Mouse (Mus musculus) G1E (cell line): ENCODE measurements around the gene Gm4491. TPM values are rescaled to one million over a fixed set of nuclear protein-coding genes. Genes with fewer than 3 reads are reported as not detected.

Source experiments
- ATAC-seq: 2 replicates; pipeline ENCODE4 v1.8.0; 2016; ENCODE audit warnings: mild to moderate bottlenecking; ENCODE audit not compliant: insufficient number of reproducible peaks, poor library complexity, low FRiP score, severe bottlenecking; ENCODE audit errors: extremely low read depth
- DNase-seq: peaks from one replicate; pipeline ENCODE4 v3.0.0; 2012; ENCODE audit warnings: low spot score
- H3K27me3 ChIP-seq: 2 replicates; pipeline ENCODE4 v1.6.1; 2012; ENCODE audit warnings: mild to moderate bottlenecking, low read length, inconsistent platforms; ENCODE audit not compliant: insufficient read depth
- H3K36me3 ChIP-seq: replicated peaks from 2 replicates; pipeline ENCODE3; 2012; ENCODE audit warnings: mild to moderate bottlenecking, inconsistent platforms
- H3K4me1 ChIP-seq: 2 replicates; pipeline ENCODE4 v1.6.1; 2012; ENCODE audit warnings: low read depth, low read length, inconsistent platforms, mixed read lengths; ENCODE audit not compliant: insufficient read depth
- H3K4me3 ChIP-seq: 2 replicates; pipeline ENCODE4 v1.5.1; 2012; ENCODE audit warnings: low read depth, mild to moderate bottlenecking, inconsistent platforms, low read length, moderate library complexity, mixed read lengths
- H3K9me3 ChIP-seq: replicated peaks from 2 replicates; pipeline ENCODE4 v1.6.1; 2012; ENCODE audit warnings: inconsistent platforms
- CTCF ChIP-seq: IDR thresholded peaks from 2 replicates; pipeline ENCODE4 v1.5.1; 2012; ENCODE audit warnings: low read depth, low read length, inconsistent platforms, mixed read lengths
- GATA1 ChIP-seq: IDR thresholded peaks from 2 replicates; pipeline ENCODE4 v1.6.1; 2012; ENCODE audit warnings: borderline replicate concordance, low read length, inconsistent platforms, mixed read lengths
- GATA2 ChIP-seq: IDR thresholded peaks from 2 replicates; pipeline ENCODE4 v1.6.1; 2012; ENCODE audit warnings: low read depth, low read length, inconsistent platforms, borderline replicate concordance
- POLR2AphosphoS5 ChIP-seq: IDR thresholded peaks from 2 replicates; pipeline ENCODE4 v1.6.1; 2012; ENCODE audit warnings: low read depth, low read length, inconsistent platforms; ENCODE audit not compliant: insufficient replicate concordance
- TAL1 ChIP-seq: conservative IDR thresholded peaks from 2 replicates; pipeline ENCODE4 v1.6.1; 2012; ENCODE audit warnings: low read depth, low read length, inconsistent platforms, mixed read lengths
- polyA plus RNA-seq: library from polyadenylated mRNA; stranded (reverse); fragments of >175 nt; gene quantifications from 2 replicates; pipeline ENCODE4 v1.2.3, GENCODE M21; 2012
- total RNA-seq, 2 experiments: library from RNA; stranded (forward) in 1 of 2; stranded (reverse) in 1 of 2; fragments of 200-1000 nt in 1 of 2; fragments of >200 nt in 1 of 2; fragmentation: Nextera tagmentation in 1 of 2; gene quantifications; 2 replicates each; pipeline ENCODE4 v1.2.3; 2014 to 2017

Gm4491 gene
- total and polyA plus RNA-seq, 3 experiments: not detected

GRCm38 (mm10) chr14:57105111-57105510 lies 10.6 kb downstream of the Gm4491 start:
- Histone ChIP-seq H3K27me3 (no peaks in the 10 kb centered on the region), H3K9me3 (peaks cover 7% of the 10 kb centered on the region), H3K4me1 (no peaks in the 10 kb centered on the region), H3K36me3 (no peaks in the 10 kb centered on the region), H3K4me3 (no peak overlapping the region)
- no peak for DNase-seq
- no peak for TF ChIP-seq POLR2AphosphoS5
- TF ChIP-seq TAL1: no peak
- TF ChIP-seq CTCF: no peak
- TF ChIP-seq GATA1: no peak
- TF ChIP-seq GATA2: no peak
- ATAC-seq: no peak

GRCm38 (mm10) chr14:57104106-57105023 lies 11.3 kb downstream of the Gm4491 start, which contains the start of gene Gjb2:
Gene Gjb2 (minus strand): TSS chr14:57104702.
- Histone ChIP-seq H3K36me3 (no peaks in the 10 kb centered on the region), H3K9me3 (peaks cover 7% of the 10 kb centered on the region), H3K4me3 (peak within 1 kb of the TSS; percentile 27; the same call in 1 of the 2 replicates), H3K27me3 (no peaks in the 10 kb centered on the region), H3K4me1 (no peaks in the 10 kb centered on the region)
- no peak for ATAC-seq
- no peak for DNase-seq
- no peak for TF ChIP-seq GATA1
- no peak for TF ChIP-seq GATA2
- no peak for TF ChIP-seq POLR2AphosphoS5
- TF ChIP-seq CTCF: no peak
- no peak for TF ChIP-seq TAL1

- ATAC-seq (no peak), DNase-seq (no peak)
- Histone ChIP-seq H3K4me3 (no peak overlapping the region), H3K36me3 (no peaks in the 10 kb centered on the region), H3K9me3 (peaks cover 7% of the 10 kb centered on the region), H3K4me1 (no peaks in the 10 kb centered on the region), H3K27me3 (no peaks in the 10 kb centered on the region)
- TF ChIP-seq GATA1: no peak
- no peak for TF ChIP-seq TAL1
- TF ChIP-seq POLR2AphosphoS5: no peak
- no peak for TF ChIP-seq CTCF
- TF ChIP-seq GATA2: no peak
Observed at GRCm38 (mm10) chr14:57103711-57104105, 12.0 kb downstream of the Gm4491 start.

- DNase-seq (no peak), ATAC-seq (no peak)
- TF ChIP-seq POLR2AphosphoS5 (no peak), GATA1 (no peak)
- no peaks in the 10 kb centered on the region for H3K27me3 ChIP-seq
- peaks cover 7% of the 10 kb centered on the region for H3K9me3 ChIP-seq
- H3K4me3 ChIP-seq: no peak overlapping the region
- no peaks in the 10 kb centered on the region for H3K36me3 ChIP-seq
- no peaks in the 10 kb centered on the region for H3K4me1 ChIP-seq
Observed at GRCm38 (mm10) chr14:57103121-57103520, 12.6 kb downstream of the Gm4491 start.

- no peaks in the 10 kb centered on the region for H3K27me3 ChIP-seq
- H3K36me3 ChIP-seq: no peaks in the 10 kb centered on the region
- DNase-seq: no peak
- no peaks in the 10 kb centered on the region for H3K4me1 ChIP-seq
- peaks cover 7% of the 10 kb centered on the region for H3K9me3 ChIP-seq
- no peak for ATAC-seq
- no peak overlapping the region for H3K4me3 ChIP-seq
- no peak for TF ChIP-seq POLR2AphosphoS5
- no peak for TF ChIP-seq CTCF
- no peak for TF ChIP-seq GATA1
- TF ChIP-seq GATA2: no peak
- TF ChIP-seq TAL1: no peak
Observed at GRCm38 (mm10) chr14:57101623-57102022, 14.1 kb downstream of the Gm4491 start.

- ATAC-seq: no peak
- H3K4me1 ChIP-seq: no peaks in the 10 kb centered on the region
- DNase-seq: no peak
- no peak for TF ChIP-seq CTCF
- TF ChIP-seq GATA1: no peak
- TF ChIP-seq GATA2: no peak
- TF ChIP-seq TAL1: no peak
- TF ChIP-seq POLR2AphosphoS5: no peak
- no peak overlapping the region for H3K4me3 ChIP-seq
- peaks cover 3% of the 10 kb centered on the region; the same call in 1 of the 2 replicates for H3K27me3 ChIP-seq
- no peaks in the 10 kb centered on the region for H3K9me3 ChIP-seq
- H3K36me3 ChIP-seq: no peaks in the 10 kb centered on the region
Observed at GRCm38 (mm10) chr14:57095855-57096254, 19.8 kb downstream of the Gm4491 start.
